Mouse (Mus musculus) brain, embryonic 14.5 days (tissue): ENCODE measurements at regions not wholly inside any gene's neighbourhood (a gene's known extent, or its start where the extent isn't known, plus 50 kb on each side); places are given as distances from the start of the nearest gene placed in this dataset.

ENCODE experiments used
- DNase-seq: peaks from one replicate; pipeline ENCODE4 v3.0.0-alpha.2; 2011; ENCODE audit warnings: low read depth
- CTCF ChIP-seq: fragments of 200-500 bp; IDR thresholded peaks from 2 replicates; pipeline ENCODE4 v1.5.1; 2012; ENCODE audit warnings: inconsistent platforms, mild to moderate bottlenecking, moderate library complexity, borderline replicate concordance; ENCODE audit not compliant: insufficient read depth, insufficient read length; ENCODE audit errors: extremely low read depth
- POLR2A ChIP-seq: fragments of 200-500 bp; IDR thresholded peaks from 2 replicates; pipeline ENCODE4 v1.6.1; 2012; ENCODE audit warnings: mild to moderate bottlenecking, inconsistent platforms, borderline replicate concordance; ENCODE audit not compliant: poor library complexity, insufficient read depth, insufficient read length, severe bottlenecking; ENCODE audit errors: extremely low read depth

- DNase-seq = peak; percentile 55
Measured at GRCm38 (mm10) chr1:183763864-183764726, 249.0 kb upstream of the Dusp10 start.

GRCm38 (mm10) chr1:183772844-183773243 lies 240.3 kb upstream of the Dusp10 start:
- DNase-seq = no peak
- no peak for TF ChIP-seq CTCF

More at GRCm38 (mm10) chr1:183763864-183764726, 249.0 kb upstream of the Dusp10 start:
- TF ChIP-seq CTCF = no peak
- TF ChIP-seq POLR2A = no peak

- TF ChIP-seq CTCF = no peak
- no peak for TF ChIP-seq POLR2A
- DNase-seq = no peak
Measured at GRCm38 (mm10) chr1:183780180-183780579, 232.9 kb upstream of the Dusp10 start.

- no peak for TF ChIP-seq POLR2A
- TF ChIP-seq CTCF = no peak
- peak; percentile 60 for DNase-seq
Measured at GRCm38 (mm10) chr1:183780779-183781178, 232.3 kb upstream of the Dusp10 start.

- TF ChIP-seq POLR2A (no peak), CTCF (no peak)
- peak; percentile 85 for DNase-seq
Measured at GRCm38 (mm10) chr1:183783440-183784130, 229.5 kb upstream of the Dusp10 start.

GRCm38 (mm10) chr1:183792230-183792813 lies 220.8 kb upstream of the Dusp10 start:
- DNase-seq = peak; percentile 45
- TF ChIP-seq POLR2A = no peak
- no peak for TF ChIP-seq CTCF

- no peak for TF ChIP-seq POLR2A
- no peak for TF ChIP-seq CTCF
- DNase-seq = no peak
Measured at GRCm38 (mm10) chr1:183793324-183793723, 219.8 kb upstream of the Dusp10 start.

GRCm38 (mm10) chr1:183793913-183794445 lies 219.1 kb upstream of the Dusp10 start:
- TF ChIP-seq CTCF = no peak
- no peak for TF ChIP-seq POLR2A
- peak; percentile 76 for DNase-seq

- no peak for DNase-seq
- no peak for TF ChIP-seq CTCF
- no peak for TF ChIP-seq POLR2A
Measured at GRCm38 (mm10) chr1:183802351-183802750, 210.8 kb upstream of the Dusp10 start.

- DNase-seq = no peak
Measured at GRCm38 (mm10) chr1:183803357-183803756, 209.7 kb upstream of the Dusp10 start.

GRCm38 (mm10) chr1:183803826-183804225 lies 209.3 kb upstream of the Dusp10 start:
- DNase-seq = no peak
- no peak for TF ChIP-seq CTCF
- TF ChIP-seq POLR2A = no peak

More at GRCm38 (mm10) chr1:183803357-183803756, 209.7 kb upstream of the Dusp10 start:
- TF ChIP-seq POLR2A (no peak), CTCF (no peak)
